Comparison of ENCODE assay signal across 9 mouse cellular contexts in the genomic region with DNA sequence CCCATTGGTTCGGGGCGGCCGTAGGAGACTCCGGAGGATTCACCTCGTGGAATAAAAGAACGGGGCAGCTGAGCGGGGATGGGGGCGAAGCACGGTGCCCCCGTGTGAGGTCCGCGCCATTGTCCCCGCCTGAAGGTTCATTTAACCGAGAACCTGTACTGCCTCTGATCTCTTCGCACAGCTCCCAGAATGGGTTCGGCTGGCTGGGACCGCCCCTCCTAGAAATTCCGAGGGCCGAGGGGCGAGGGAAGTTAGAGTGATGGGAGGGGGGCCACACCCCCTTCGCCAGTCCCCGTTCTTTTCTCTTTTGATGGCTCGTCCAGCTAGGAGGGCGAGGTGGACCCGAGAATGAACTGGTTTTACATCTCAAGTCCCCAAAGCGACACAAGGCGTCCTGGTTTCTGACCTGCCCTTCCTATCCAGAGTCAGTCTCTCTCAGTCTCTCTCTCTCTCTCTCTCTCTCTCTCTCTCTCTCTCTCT. TPM values are rescaled to one million over a fixed set of nuclear protein-coding genes. Genes with fewer than 3 reads are reported as not detected.
A peak's percentile ranks its signal among the peaks of the same experiment; 100 is the strongest.
DNase-seq lines count a peak whose midpoint lies in the region; ATAC-seq and TF ChIP-seq lines count a peak whose summit lies in the region.
"Had no signal": no experiment of that assay in that cellular context is flagged by ENCODE, and none has a peak within 500 bp of the region (broad histone marks: within the 10 kb centered on the region; RNA-seq: fewer than 3 reads in every experiment).

No protein-coding gene starts in this region.

- ATAC-seq in forebrain, postnatal 0 days = no peak
- peak; percentile 68 for ATAC-seq in midbrain, embryonic 11.5 days (ENCODE audit: low FRiP score)
- no peak for ATAC-seq in megakaryocyte-erythroid progenitor cell, adult 5-6 weeks (replicated peaks; ENCODE audit: low FRiP score, low TSS enrichment, poor library complexity, severe bottlenecking)

- no peak overlapping the region for H3K9ac ChIP-seq in forebrain, postnatal 0 days
- peak overlapping the region; percentile 39; the same call in 1 of the 2 replicates for H3K9ac ChIP-seq in midbrain, embryonic 11.5 days (ENCODE audit: low read length)

- H3K4me1 ChIP-seq in forebrain, postnatal 0 days (ENCODE audit: insufficient read depth) = no peaks in the 10 kb centered on the region
- H3K4me1 ChIP-seq in midbrain, embryonic 11.5 days (ENCODE audit: control insufficient read depth, insufficient read depth, low read length) = peaks cover 24% of the 10 kb centered on the region

- H3K36me3 ChIP-seq in forebrain, postnatal 0 days (ENCODE audit: insufficient read depth) = no peaks in the 10 kb centered on the region
- no peaks in the 10 kb centered on the region for H3K36me3 ChIP-seq in midbrain, embryonic 11.5 days (ENCODE audit: control insufficient read depth, insufficient read depth, low read length)

- no peak overlapping the region for H3K27ac ChIP-seq in forebrain, postnatal 0 days (ENCODE audit: low read depth, low read length)
- no peak overlapping the region; the same call in 1 of the 2 replicates for H3K27ac ChIP-seq in midbrain, embryonic 11.5 days (ENCODE audit: low read depth, low read length)

- under 1% methylated on average over 27 of the region's 27 CpGs for WGBS in forebrain, postnatal 0 days
- WGBS in midbrain, embryonic 11.5 days = 0% methylated on average over 27 of the region's 27 CpGs

- peaks cover 79% of the 10 kb centered on the region for H3K27me3 ChIP-seq in forebrain, postnatal 0 days (ENCODE audit: insufficient read depth, low read length)
- peaks cover 93% of the 10 kb centered on the region for H3K27me3 ChIP-seq in midbrain, embryonic 11.5 days (ENCODE audit: control insufficient read depth, insufficient read depth, low read length)

- TF ChIP-seq CTCF in forebrain, postnatal 0 days (IDR thresholded peaks at IDR 0.05; ENCODE audit: low read depth) = no peak

- H3K9me3 ChIP-seq in forebrain, postnatal 0 days (ENCODE audit: low read length) = no peaks in the 10 kb centered on the region
- no peaks in the 10 kb centered on the region for H3K9me3 ChIP-seq in midbrain, embryonic 11.5 days (ENCODE audit: control insufficient read depth, low read length)

- H3K4me3 ChIP-seq in forebrain, postnatal 0 days (ENCODE audit: low read depth, low read length) = no peak overlapping the region
- H3K4me3 ChIP-seq in midbrain, embryonic 11.5 days (ENCODE audit: low read depth, low read length) = peak overlapping the region; percentile 37
- H3K4me3 ChIP-seq: myocyte had no signal

- no peak overlapping the region for H3K4me2 ChIP-seq in forebrain, postnatal 0 days (ENCODE audit: low read depth)
- H3K4me2 ChIP-seq in midbrain, embryonic 11.5 days = peak overlapping the region; percentile 75

- DNase-seq in 3134 (ENCODE audit: extremely low read depth, insufficient read length, low spot score) (peak; percentile 7), ES-CJ7 (ENCODE audit: low read depth, low spot score) (peak; percentile 68)
- DNase-seq in forebrain, postnatal 0 days = peak; percentile 25
- DNase-seq in midbrain, embryonic 11.5 days (ENCODE audit: low spot score, missing footprints) = peak; percentile 97
- no peak for DNase-seq in right cerebral cortex, postnatal 10 days (ENCODE audit: low spot score in 2 of 2)
- DNase-seq in gastrocnemius, postnatal 4 days (ENCODE audit: low spot score in 2 of 2) = no peak

RNA-seq across cellular contexts. Expression of a gene that starts 12.4 kb away (rescaled TPM):
- total RNA-seq in forebrain, postnatal 0 days (2014; rRNA removed) = 0.69 TPM in 1 of 2 replicates, not detected in the other
- 0.74 and 1.6 TPM in 2 replicates for polyA plus RNA-seq in forebrain, postnatal 0 days (2015; fragmentation: Nextera tagmentation; extraction: Ambion mirVana)
- polyA plus RNA-seq in midbrain, embryonic 11.5 days (2014; fragmentation: Nextera tagmentation; extraction: Ambion mirVana) = 0.88 and 1.0 TPM in 2 replicates
- total RNA-seq in megakaryocyte-erythroid progenitor cell, adult 5-6 weeks (2014; fragmentation: Nextera tagmentation) = 0.66 TPM in 1 of 2 replicates, not detected in the other
- 1.2 TPM in 1 of 2 replicates, not detected in the other for total RNA-seq in megakaryocyte-erythroid progenitor cell, adult 5-6 weeks (2017)
- total RNA-seq in gastrocnemius, postnatal 4 days (2021) = not detected
- total RNA-seq: hematopoietic stem cell, adult 5-6 weeks had no signal

Comparison
In these comparisons a context has a peak if more than half of its experiments do, and no peak if none do; other contexts are left out.
1. DNase-seq: peak in 3134 (single experiment), ES-CJ7 (single experiment), forebrain, postnatal 0 days (single experiment) and midbrain, embryonic 11.5 days (single experiment); none in right cerebral cortex, postnatal 10 days (0 of 2) and gastrocnemius, postnatal 4 days (0 of 2).